Mouse (Mus musculus): Measurements from ENCODE around the gene Gzme.
"Not testable (repeated sequence)": the region's sequence is repeated elsewhere in the genome, so short reads cannot be mapped to it uniquely, and the experiment has no call there.

The Gzme gene

GRCm38 (mm10) chr14:56120525-56120924 lies at the start of gene Gzme:
Gzme (minus strand) TSS chr14:56120625.
- no peak for DNase-seq (ENCODE audit: low spot score)

- DNase-seq (ENCODE audit: low spot score) = no peak
Measured at GRCm38 (mm10) chr14:56168009-56168408, 47.6 kb upstream of the Gzme start.

DNA sequence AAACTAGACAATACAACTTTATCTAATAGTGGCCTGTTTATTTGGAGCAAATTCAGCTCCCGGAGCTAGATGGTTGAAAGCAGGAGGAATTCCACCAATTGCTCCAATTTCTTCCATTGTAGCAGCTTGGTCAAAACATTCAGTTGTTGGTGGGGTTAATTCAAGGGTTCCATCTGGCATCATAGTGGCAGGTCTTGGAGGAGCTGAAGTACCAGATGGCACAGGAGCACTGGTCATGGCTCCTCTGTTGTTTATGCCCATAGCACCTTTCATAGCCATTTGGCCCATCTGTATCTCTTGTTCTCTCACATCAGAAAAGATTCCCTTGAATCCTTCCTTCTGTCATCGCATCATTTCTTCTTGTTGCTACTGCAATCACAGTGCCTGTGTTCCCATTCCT lies 41.7 kb upstream of the Gzme start:
- no peak for DNase-seq (ENCODE audit: low spot score)

DNA sequence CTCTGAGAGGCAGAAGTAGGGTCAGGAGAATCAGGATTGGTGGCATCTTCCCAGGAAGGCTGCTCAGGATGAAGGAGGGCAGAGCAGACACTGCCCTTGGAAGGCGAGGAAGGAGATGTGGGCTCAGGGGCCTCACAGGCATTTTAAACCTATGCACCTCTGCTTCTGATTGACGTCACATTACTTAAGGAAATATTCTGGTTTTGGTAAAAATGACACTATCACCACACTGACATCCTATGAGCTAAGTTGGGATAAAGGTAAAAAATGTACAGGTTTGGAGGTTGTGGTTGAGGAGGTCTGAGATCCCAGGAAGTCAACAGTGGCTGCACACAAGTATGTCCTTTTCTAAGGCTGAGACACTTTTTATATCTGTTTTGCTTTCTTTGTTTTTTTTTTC lies 39.1 kb upstream of the Gzme start, which contains the start of gene Gzmg:
Gene Gzmg, minus strand, starts transcription at position 101 of the 400 bp plus-strand sequence.
- DNase-seq (ENCODE audit: low spot score) = not testable (repeated sequence)

DNA sequence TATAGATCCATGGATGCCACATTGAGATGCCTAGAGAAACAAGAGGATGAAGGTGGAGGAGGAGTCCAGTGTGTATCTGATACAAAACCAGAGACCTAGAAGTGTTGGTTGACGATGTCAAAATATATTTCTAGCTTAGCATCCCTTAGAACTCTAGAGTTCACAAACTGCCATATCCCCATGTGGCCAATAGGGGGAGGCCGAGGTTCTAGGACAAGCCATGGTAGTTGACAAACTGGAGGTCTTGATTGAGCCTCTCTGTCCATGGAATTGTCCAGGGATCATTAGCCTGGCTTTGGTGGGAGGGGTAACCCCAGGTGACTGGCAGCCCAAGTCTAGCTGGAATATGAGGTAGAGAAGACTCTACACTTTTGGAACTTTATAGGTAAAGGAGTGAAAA lies 34.9 kb upstream of the Gzme start:
- no peak for DNase-seq (ENCODE audit: low spot score)

- DNase-seq (ENCODE audit: low spot score) = not testable (repeated sequence)
Measured at GRCm38 (mm10) chr14:56133675-56134074, 13.2 kb upstream of the Gzme start.

- not testable (repeated sequence) for DNase-seq (ENCODE audit: low spot score)
Measured at GRCm38 (mm10) chr14:56132508-56132907, 12.1 kb upstream of the Gzme start, which contains the start of gene Gzmd. Gzmd (minus strand) TSS chr14:56132608.

DNA sequence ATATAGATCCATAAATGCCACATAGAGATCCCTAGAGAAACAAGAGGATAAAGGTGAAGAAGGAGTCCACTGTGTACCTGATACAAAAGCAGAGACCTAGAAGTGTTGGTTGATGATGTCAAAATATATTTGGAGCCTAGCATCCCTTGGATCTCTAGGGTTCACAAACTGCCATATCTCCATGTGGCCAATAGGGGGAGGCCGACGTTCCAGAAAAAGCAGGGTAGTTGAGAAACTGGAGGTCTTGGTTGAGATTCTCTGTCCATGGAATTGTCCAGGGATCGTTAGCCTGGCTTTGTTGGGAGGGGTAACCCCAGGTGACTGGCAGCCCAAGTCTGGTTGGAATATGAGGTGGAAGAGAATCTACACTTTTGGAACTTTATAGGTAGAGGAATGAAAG lies 7.9 kb upstream of the Gzme start:
- no peak for DNase-seq (ENCODE audit: low spot score)

DNA sequence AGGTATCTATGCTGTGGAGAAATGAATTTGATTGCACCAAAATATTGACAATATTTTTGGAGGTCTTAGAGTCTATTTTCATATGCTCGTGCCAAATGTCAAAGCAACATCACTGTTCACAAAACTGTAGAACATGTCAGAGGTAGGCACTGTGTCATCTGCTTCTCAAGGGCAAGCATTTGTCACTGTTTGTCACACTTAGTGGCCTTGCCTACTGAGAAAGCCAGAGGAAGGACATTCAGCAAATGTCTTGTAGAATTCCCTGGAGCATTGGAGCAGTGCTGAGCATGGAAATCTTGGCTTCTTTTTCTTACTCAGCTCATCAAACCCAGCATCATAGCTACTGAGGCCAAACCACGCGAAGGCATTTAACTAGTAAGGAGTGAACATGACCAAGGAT lies 3.1 kb upstream of the Gzme start:
- no peak for DNase-seq (ENCODE audit: low spot score)

- DNase-seq (ENCODE audit: low spot score) = not testable (repeated sequence)
Measured at GRCm38 (mm10) chr14:56115531-56116310, 4.7 kb downstream of the Gzme start.

- DNase-seq (ENCODE audit: low spot score) = no peak
Measured at GRCm38 (mm10) chr14:56105447-56106180, 14.8 kb downstream of the Gzme start.

- no peak for DNase-seq (ENCODE audit: low spot score)
Measured at GRCm38 (mm10) chr14:56105016-56105415, 15.4 kb downstream of the Gzme start.

- DNase-seq (ENCODE audit: low spot score) = no peak
Measured at GRCm38 (mm10) chr14:56103452-56103851, 17.0 kb downstream of the Gzme start.

GRCm38 (mm10) chr14:56102386-56102785 lies 18.0 kb downstream of the Gzme start, which contains the start of gene Ctsg:
Ctsg (minus strand) TSS chr14:56102574.
- no peak for DNase-seq (ENCODE audit: low spot score)

DNA sequence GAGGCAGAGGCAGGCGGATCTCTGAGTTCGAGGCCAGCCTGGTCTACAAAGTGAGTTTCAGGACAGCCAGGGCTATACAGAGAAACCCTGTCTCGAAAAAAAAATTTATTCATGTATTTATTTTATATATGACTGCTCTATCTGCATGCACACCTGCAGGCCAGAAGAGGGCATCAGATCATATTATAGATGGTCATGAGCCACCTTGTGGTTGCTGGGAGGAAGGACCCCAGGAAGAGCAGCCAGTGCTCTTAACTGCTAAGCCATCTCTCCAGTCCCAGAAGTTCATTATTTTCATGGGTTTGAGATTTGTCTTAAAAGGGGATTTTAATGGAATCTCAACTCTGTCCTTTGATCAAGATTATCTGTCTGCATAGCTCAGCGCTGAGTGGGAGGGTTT lies 21.5 kb downstream of the Gzme start:
- DNase-seq (ENCODE audit: low spot score) = no peak

GRCm38 (mm10) chr14:56097597-56097996 lies 22.8 kb downstream of the Gzme start:
- DNase-seq (ENCODE audit: low spot score) = no peak

DNA sequence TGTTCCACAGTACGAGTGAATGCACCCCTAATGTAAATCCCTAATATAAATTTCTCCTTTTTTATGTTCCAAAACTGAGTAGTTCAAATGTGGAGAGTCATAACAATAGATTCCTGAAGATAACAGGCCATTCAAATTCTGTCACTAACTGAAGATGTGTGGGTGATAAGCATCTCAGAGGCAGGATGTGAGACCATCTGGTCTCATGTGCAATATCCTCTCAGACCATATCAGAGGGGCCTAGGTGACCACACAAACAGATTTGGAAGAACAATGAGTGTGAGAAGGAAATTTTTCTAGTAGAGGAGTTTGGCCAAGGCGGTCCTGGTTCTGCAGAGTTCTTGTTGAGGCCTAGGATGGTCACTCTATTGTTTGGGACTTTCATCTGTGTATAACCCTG lies 27.1 kb downstream of the Gzme start:
- no peak for DNase-seq (ENCODE audit: low spot score)

DNA sequence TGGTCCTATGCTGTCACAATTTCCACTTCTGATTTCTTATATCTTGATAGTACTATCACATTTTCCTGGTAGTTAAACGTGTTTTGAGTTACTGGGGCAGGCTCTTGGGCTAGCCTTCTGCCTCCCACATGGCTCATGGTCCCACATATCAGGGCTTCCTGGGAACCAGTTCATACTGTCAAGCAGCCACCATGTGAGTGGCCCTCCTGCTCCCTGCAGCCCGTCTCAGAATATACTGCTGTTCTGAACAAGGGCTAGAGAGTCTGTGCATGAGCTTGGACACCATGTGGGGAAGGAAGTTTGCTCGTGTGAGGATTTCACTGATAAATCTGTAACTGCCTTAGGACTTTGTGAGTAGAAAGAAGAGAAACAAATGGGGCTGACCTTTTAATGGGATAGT lies 33.7 kb downstream of the Gzme start:
- DNase-seq (ENCODE audit: low spot score) = no peak

GRCm38 (mm10) chr14:56085167-56085566 lies 35.3 kb downstream of the Gzme start, which contains the start of gene Mcpt8:
Mcpt8 (minus strand) TSS chr14:56085273.
- DNase-seq (ENCODE audit: low spot score) = no peak

DNA sequence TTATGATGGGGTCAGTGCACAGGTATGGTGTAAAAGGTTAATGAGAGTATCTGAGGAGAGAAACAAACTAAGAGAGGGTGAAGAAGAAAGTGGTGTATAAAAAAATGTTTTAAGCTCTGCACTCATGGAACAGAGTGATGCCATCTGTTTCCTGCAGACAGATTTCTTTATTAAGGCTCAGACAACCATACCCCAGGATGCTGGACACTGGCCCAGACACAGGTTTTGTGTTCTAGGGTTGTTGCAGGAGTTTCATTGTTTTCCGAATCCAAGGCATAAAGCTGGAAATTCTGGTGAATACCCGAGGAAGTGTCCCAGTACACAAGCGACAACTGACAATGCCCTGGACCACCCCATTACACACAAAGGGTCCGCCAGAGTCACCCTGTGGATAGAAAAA lies 38.4 kb downstream of the Gzme start:
- DNase-seq (ENCODE audit: low spot score) = no peak
